Mouse (Mus musculus) embryonic facial prominence, embryonic 12.5 days (tissue): ENCODE results near the gene Tnip1. TPM values are rescaled to one million over a fixed set of nuclear protein-coding genes. Genes with fewer than 3 reads are reported as not detected.
"Not testable (repeated sequence)": the region's sequence is repeated elsewhere in the genome, so short reads cannot be mapped to it uniquely, and the experiment has no call there.

Experiments
- ATAC-seq: fragments of 200-750 bp; cut with Nextera tagmentation; 2 replicates; pipeline ENCODE4 v1.8.0; 2017; ENCODE audit not compliant: insufficient number of reproducible peaks, insufficient read depth, low FRiP score, low TSS enrichment
- H3K27ac ChIP-seq: fragments of 300-500 bp; sonication (generic); 2 replicates; pipeline ENCODE4 v1.5.1; 2016; ENCODE audit warnings: mild to moderate bottlenecking
- H3K27me3 ChIP-seq: fragments of 300-500 bp; sonication (generic); 2 replicates; pipeline ENCODE4 v1.6.1; 2016; ENCODE audit warnings: mild to moderate bottlenecking, moderate library complexity
- H3K36me3 ChIP-seq: fragments of 300-500 bp; sonication (generic); 2 replicates; pipeline ENCODE4 v1.6.1; 2016; ENCODE audit warnings: mild to moderate bottlenecking
- H3K4me1 ChIP-seq: fragments of 300-500 bp; sonication (generic); 2 replicates; pipeline ENCODE4 v1.6.1; 2016
- H3K4me2 ChIP-seq: fragments of 300-500 bp; sonication (generic); replicated peaks from 2 replicates; pipeline ENCODE4 v1.6.1; 2016; ENCODE audit warnings: mild to moderate bottlenecking, moderate library complexity
- H3K4me3 ChIP-seq: fragments of 300-500 bp; sonication (generic); 2 replicates; pipeline ENCODE4 v1.5.1; 2016; ENCODE audit warnings: mild to moderate bottlenecking
- H3K9ac ChIP-seq: fragments of 300-500 bp; sonication (generic); 2 replicates; pipeline ENCODE4 v1.6.1; 2016; ENCODE audit warnings: mild to moderate bottlenecking, moderate library complexity
- H3K9me3 ChIP-seq: fragments of 300-500 bp; sonication (generic); 2 replicates; pipeline ENCODE4 v1.6.1; 2016; ENCODE audit warnings: mild to moderate bottlenecking, moderate library complexity
- WGBS: fragments of 180-500 bp; shearing (Covaris S2); methylation state at CpG from one replicate; pipeline ENCODE4 v1.1.7; 2016; 5-methylcytosine and 5-hydroxymethylcytosine counted together
- polyA plus RNA-seq: library from polyadenylated mRNA; unstranded; fragments of >200 nt; fragmentation: Nextera tagmentation; extraction: Ambion mirVana; gene quantifications from 2 replicates; pipeline ENCODE4 v1.2.1, GENCODE M21; 2016

Tnip1 gene
- polyA plus RNA-seq, 1 experiment from 2014 or later: 20.0 TPM

DNA sequence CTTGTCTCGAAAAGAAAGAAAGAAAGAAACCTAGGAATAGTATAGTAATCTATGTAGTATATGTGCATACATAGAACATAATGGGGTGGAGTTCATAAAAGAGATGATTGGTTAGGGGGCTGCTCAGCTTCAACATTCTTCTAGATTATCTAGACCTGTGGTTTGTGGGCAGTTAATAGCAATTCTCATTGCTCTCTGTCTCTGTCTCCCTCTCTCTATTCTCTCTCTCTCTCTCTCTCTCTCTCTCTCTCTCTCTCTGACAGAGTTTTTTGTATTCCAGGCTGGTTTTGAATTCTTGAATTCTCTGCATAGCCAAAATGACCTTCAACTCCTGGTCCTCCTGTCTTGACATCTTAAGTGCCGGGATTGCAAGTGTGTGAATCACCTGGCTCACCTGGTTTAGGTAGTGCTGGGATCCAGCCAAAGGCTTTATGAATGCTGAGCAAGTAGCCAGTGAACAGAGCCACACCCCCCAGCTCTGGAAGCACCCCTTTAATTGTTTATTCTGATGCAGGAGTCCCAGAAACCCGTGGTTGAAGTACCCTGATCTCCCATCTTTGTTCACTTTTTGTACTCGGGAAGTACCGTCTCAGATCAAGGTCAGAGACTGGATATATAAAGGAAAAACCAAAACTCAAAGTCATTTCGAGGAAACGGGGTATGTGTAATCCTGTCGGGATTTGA, 8.8 kb upstream of the Tnip1 start:
- H3K4me3 ChIP-seq: no peak overlapping the region
- ATAC-seq: no peak
- no peak overlapping the region for H3K27ac ChIP-seq
- no peaks in the 10 kb centered on the region for H3K36me3 ChIP-seq
- 69% methylated on average over 8 of the region's 8 CpGs for WGBS
- no peak overlapping the region for H3K9ac ChIP-seq
- no peaks in the 10 kb centered on the region for H3K9me3 ChIP-seq
- no peak overlapping the region for H3K4me2 ChIP-seq
- no peaks in the 10 kb centered on the region for H3K27me3 ChIP-seq
- H3K4me1 ChIP-seq: no peaks in the 10 kb centered on the region

DNA sequence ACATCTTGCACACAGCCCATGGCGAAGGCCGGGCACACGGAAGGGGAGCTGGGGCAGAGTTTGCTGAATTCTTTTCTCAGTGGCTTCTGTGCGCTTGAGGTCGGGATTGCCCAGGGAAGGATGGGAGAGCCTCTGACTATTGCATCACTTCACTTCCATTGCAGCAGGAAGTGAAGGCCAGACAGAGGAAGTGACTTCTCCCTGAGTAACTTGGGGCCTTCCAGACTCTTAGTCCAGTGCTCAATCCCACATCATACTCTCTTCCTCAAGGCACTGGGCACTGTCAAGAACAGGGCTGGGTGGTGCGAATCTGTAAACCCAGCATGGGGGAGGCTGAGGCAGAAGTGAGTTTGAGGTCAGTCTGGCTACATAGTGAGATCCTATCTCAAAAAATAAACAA, 2.5 kb upstream of the Tnip1 start:
- Histone ChIP-seq H3K9me3 (no peaks in the 10 kb centered on the region), H3K4me2 (no peak overlapping the region), H3K27ac (no peak overlapping the region), H3K9ac (no peak overlapping the region), H3K27me3 (no peaks in the 10 kb centered on the region), H3K4me1 (no peaks in the 10 kb centered on the region; the same call in 1 of the 2 replicates), H3K4me3 (no peak overlapping the region), H3K36me3 (no peaks in the 10 kb centered on the region)
- 83% methylated on average over 6 of the region's 6 CpGs for WGBS
- ATAC-seq: no peak

DNA sequence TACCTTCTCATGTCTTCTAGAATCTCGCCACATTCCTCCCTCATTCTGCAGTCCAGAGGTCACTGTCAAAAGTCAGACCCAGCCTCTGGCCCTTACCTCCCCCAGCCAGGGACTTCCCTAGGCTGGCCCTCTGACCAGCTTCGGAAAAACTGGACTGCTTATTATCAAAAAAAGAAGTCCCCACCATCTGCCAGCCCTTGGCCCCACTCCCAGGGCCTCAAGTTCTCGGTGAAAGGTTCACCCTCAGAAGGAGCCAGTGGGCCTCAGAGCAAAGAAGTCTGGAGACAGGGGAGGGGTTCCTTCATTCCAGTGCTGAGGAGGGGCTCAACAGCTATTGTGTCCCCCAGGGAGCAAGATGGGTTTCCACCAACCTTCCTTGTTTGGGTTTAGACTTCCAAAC, 796 bp downstream of the Tnip1 start:
- Histone ChIP-seq H3K4me2 (no peak overlapping the region), H3K27ac (no peak overlapping the region), H3K4me3 (no peak overlapping the region), H3K36me3 (no peaks in the 10 kb centered on the region), H3K9ac (no peak overlapping the region), H3K9me3 (no peaks in the 10 kb centered on the region), H3K4me1 (no peaks in the 10 kb centered on the region; the same call in 1 of the 2 replicates), H3K27me3 (no peaks in the 10 kb centered on the region)
- no peak for ATAC-seq
- WGBS: 68% methylated on average over 3 of the region's 3 CpGs

DNA sequence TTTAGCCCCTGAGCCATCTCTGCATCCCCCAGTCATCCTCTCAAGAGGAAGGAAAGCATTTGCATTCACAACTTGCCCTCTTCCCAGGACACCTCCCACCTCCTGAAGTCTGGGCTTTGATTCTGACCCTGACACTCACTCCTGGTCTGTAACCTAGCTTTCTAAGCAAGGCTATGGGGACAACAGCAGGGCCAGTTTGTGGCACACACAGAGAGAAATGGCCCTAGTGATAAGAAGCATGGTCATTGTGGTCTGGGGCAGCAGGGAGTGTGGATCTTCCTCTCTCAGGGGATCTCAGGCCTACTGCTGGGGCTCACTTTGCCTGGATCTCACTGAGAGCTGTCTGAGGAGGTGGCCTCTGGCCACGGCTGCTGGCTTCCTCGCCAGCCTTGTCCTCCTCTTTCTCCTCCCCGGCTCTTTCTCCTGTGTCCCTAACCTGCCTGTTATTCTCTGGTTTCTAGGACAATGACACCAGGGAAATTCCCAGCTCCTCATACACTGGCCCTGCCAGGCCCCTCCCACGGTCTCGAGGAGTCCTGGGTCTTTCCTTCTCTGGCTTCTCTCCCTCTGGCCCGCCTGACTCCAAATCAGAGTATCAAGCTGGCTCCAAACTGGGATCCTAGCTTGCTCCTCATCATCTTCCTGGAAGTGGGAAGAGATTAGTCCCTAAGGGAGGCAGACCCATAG, 1.4 kb downstream of the Tnip1 start:
- no peak for ATAC-seq
- Histone ChIP-seq H3K36me3 (no peaks in the 10 kb centered on the region), H3K4me1 (no peaks in the 10 kb centered on the region; the same call in 1 of the 2 replicates), H3K4me3 (no peak overlapping the region), H3K4me2 (no peak overlapping the region), H3K27me3 (no peaks in the 10 kb centered on the region), H3K9me3 (no peaks in the 10 kb centered on the region), H3K9ac (no peak overlapping the region), H3K27ac (no peak overlapping the region)
- WGBS: 65% methylated on average over 6 of the region's 6 CpGs

DNA sequence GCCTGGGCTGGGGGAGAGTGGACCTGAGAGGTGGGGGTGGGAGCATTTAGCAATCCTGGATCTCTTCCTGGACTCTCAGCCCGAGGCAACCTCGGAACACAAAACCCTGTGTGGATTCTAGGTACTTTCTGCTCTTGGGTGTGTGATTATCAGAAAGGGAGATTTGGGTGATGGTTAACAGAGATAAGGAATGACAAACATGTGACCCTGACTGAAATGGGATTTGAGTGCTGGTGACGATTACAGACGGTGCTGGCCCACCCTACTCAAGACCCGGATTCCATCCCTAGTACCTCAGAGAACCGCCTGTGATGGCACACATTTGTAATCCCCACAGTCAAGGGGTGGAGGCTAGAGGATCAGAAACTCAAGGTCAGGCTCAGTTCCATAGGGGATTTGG, 2.5 kb downstream of the Tnip1 start:
- H3K4me1 ChIP-seq: no peaks in the 10 kb centered on the region; the same call in 1 of the 2 replicates
- H3K4me2 ChIP-seq: no peak overlapping the region
- no peaks in the 10 kb centered on the region for H3K9me3 ChIP-seq
- H3K4me3 ChIP-seq: no peak overlapping the region
- no peak for ATAC-seq
- WGBS: 79% methylated on average over 6 of the region's 6 CpGs
- H3K9ac ChIP-seq: no peak overlapping the region
- H3K36me3 ChIP-seq: no peaks in the 10 kb centered on the region
- no peak overlapping the region for H3K27ac ChIP-seq
- H3K27me3 ChIP-seq: no peaks in the 10 kb centered on the region

DNA sequence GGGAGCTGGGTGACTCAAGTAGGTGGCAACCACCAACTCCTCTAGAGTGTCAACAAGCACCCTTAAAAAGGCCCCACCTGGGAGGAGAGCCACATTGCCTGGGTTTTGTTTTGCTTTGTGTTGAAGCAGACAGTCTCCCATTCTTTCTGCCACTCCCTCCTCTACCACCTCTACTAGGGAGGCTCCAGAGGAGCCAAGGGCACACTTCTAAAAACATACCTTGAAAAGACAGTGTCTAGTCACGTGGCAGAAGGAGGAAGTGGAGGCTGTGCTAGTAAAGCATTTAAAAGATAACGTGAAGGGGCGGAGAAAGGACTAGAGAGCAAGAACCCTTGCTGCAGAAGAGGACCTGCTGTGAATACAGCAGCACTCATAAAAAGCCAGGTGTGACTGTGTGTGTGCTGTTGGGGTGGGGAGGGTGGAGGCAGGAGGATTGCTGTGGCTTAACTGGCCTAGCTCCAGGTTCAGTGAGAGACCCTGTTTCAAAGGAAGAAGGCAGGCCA, 4.1 kb downstream of the Tnip1 start:
- WGBS: 48% methylated on average over 3 of the region's 3 CpGs
- no peak for ATAC-seq

DNA sequence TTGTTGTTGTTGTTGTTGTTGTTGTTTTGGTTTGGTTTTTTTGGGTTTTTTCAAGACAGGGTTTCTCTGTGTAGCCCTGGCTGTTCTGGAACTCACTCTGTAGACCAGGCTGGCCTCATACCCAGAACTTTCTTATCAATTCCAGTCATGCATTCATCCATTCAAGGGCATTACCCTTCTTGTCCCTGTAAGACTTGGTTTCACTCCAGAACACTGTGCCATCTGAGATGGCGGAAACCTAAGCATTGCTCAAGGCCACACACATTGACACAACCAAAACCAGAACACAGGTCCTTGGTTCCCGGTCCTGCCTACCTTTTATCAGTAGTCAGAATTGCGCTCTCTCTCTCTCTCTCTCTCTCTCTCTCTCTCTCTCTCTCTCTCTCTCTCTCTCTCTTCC, 5.0 kb downstream of the Tnip1 start:
- H3K4me2 ChIP-seq, H3K4me1 ChIP-seq, H3K27me3 ChIP-seq, H3K36me3 ChIP-seq, H3K9ac ChIP-seq, H3K4me3 ChIP-seq, ATAC-seq, H3K27ac ChIP-seq, H3K9me3 ChIP-seq: not testable (repeated sequence)
- WGBS: 83% methylated on average over 3 of the region's 3 CpGs

More for the DNA sequence above, 4.1 kb downstream of the Tnip1 start:
- H3K4me2 ChIP-seq: no peak overlapping the region
- peaks cover 8% of the 10 kb centered on the region; the same call in 1 of the 2 replicates for H3K4me1 ChIP-seq
- no peak overlapping the region for H3K27ac ChIP-seq
- no peak overlapping the region for H3K9ac ChIP-seq
- H3K4me3 ChIP-seq: no peak overlapping the region
- no peaks in the 10 kb centered on the region for H3K27me3 ChIP-seq
- H3K36me3 ChIP-seq: no peaks in the 10 kb centered on the region
- no peaks in the 10 kb centered on the region for H3K9me3 ChIP-seq

DNA sequence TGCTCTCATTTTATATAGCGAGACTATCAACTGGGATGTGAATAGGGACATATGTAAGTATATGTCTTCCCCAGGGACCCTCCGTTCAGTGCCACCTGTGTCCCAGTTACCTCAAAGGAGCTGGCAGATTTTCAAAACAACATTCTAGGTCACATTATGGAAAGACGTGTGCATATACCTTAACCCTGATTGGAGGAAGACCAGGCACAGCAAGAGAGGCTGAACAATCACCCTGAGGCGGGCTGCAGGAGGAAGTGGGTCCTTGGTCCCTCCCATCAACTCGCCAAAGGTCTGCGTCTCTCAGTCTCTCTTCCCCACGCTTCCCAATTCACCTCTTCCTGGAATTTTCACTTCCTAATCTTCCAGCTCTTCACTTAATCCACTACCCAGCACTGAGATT, 5.8 kb downstream of the Tnip1 start:
- no peak overlapping the region for H3K4me3 ChIP-seq

DNA sequence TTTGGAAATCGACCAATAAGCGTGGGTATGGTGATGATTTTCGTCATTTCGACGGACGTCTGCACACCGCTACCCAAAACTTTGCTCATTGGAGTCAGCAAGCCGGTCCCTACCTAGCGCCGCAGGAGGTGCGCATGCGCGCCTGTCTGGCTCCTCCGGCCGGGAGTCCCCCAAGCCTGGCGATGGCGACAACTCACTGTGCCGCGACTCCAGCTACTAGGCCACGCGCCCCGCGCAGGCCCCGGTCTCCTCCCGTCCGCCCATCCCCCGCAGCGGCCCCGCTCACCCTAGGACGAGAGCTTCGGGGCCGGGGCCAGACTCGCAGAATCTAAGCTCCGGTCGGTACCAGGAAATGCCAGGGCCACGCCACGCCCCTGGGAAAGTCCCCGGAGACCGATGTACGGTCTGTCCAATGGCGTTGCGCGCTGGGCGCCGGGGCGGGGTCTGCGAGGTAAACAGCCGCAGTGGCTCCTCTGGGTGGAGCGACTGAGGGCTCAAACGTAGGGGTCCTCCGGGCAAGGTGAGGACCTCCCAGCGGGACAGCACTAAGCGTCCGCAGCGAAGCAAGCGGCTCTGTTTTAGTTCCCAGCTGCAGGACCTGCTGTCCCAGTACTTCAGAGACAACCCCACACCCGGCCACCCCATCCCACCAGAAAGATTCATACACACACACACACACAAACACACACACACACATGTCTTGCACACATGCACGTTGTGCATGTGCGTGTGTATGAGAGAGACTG, 6.8 kb downstream of the Tnip1 start:
- Histone ChIP-seq H3K4me3 (peak overlapping the region; percentile 53), H3K9ac (peak overlapping the region; percentile 46), H3K27me3 (no peaks in the 10 kb centered on the region), H3K4me1 (0 out of 2 replicates have a peak, but pooled peaks cover 8% of the 10 kb centered on the region), H3K36me3 (no peaks in the 10 kb centered on the region), H3K9me3 (no peaks in the 10 kb centered on the region), H3K27ac (peak overlapping the region; percentile 70), H3K4me2 (peak overlapping the region; percentile 50)
- peak; percentile 94 for ATAC-seq
- WGBS: under 1% methylated on average over 59 of the region's 59 CpGs

More for the DNA sequence above, 5.8 kb downstream of the Tnip1 start:
- Histone ChIP-seq H3K4me1 (0 out of 2 replicates have a peak, but pooled peaks cover 8% of the 10 kb centered on the region), H3K27me3 (no peaks in the 10 kb centered on the region), H3K27ac (no peak overlapping the region), H3K9ac (no peak overlapping the region), H3K36me3 (no peaks in the 10 kb centered on the region), H3K9me3 (no peaks in the 10 kb centered on the region), H3K4me2 (no peak overlapping the region)
- WGBS: 54% methylated on average over 7 of the region's 7 CpGs
- no peak for ATAC-seq

DNA sequence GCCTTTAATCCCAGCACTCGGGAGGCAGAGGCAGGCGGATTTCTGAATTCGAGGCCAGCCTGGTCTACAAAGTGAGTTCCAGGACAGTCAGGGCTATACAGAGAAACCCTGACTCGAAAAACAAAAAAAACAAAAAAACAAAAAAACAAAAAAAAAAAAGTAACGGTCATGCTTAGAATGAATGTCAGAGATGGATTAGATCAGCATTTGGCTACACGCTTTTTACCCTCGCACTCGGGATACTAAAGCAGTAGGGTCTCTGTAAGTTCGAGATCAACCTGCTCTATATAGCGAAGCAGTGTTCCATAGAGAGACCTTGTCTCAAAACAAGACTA, 7.3 kb downstream of the Tnip1 start:
- peak overlapping the region; percentile 50 for H3K4me2 ChIP-seq
- not testable (repeated sequence) for H3K9me3 ChIP-seq, H3K27me3 ChIP-seq, H3K4me1 ChIP-seq, H3K36me3 ChIP-seq
- H3K9ac ChIP-seq: peak overlapping the region; percentile 46
- 42% methylated on average over 10 of the region's 10 CpGs for WGBS
- ATAC-seq: peak; percentile 1; the same call in 1 of the 2 replicates
- H3K27ac ChIP-seq: peak overlapping the region; percentile 70; the same call in 1 of the 2 replicates
- H3K4me3 ChIP-seq: peak overlapping the region; percentile 53

DNA sequence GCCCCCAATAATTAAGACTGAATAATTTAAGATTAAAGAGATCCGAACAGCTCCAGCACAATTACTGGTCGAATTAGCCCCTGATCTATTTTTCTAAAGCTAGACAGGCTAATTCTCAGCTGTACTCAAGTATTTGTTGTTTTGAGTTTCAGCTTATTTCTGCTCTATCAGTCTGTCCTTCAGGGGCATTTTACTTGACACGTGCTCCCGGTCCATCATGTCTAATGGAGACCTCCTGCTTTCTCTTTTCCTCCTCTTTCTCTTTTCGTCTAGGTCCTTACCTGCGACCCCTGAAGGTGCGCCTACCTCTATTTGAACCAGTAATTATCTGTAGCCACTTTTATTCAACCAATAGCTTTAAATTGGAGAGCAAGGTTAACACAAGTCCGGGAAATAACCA, 8.0 kb downstream of the Tnip1 start:
- Histone ChIP-seq H3K9me3 (no peaks in the 10 kb centered on the region), H3K36me3 (no peaks in the 10 kb centered on the region), H3K27me3 (no peaks in the 10 kb centered on the region), H3K27ac (no peak overlapping the region), H3K4me2 (no peak overlapping the region), H3K4me1 (0 out of 2 replicates have a peak, but pooled peaks cover 8% of the 10 kb centered on the region), H3K9ac (no peak overlapping the region), H3K4me3 (no peak overlapping the region)
- 80% methylated on average over 8 of the region's 8 CpGs for WGBS
- ATAC-seq: no peak
